Mouse (Mus musculus): Measurements from ENCODE around the gene B430306N03Rik.
"Not testable (repeated sequence)": the region's sequence is repeated elsewhere in the genome, so short reads cannot be mapped to it uniquely, and the experiment has no call there.

The B430306N03Rik gene

DNA sequence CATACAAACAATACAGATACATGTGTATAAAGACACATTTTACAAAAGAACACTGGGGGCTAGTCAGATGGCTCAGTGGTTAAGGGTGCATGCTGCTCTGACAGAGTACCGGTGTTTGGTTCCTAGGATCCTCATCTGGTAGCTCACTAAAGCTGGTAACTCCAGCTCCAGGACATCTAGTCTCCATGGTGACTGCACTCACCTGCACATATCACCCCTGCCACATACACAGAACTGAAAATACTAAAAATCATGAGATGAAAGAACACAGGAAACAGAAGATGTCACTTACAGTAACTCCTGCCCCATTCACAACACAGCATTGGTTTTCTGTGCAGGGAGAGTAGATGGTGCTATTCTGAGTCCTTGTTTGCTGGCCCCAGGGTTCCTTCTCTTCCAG, 2.7 kb downstream of the B430306N03Rik start:
- DNase-seq (ENCODE audit: low spot score): no peak

GRCm38 (mm10) chr17:48321279-48321678, 5.3 kb downstream of the B430306N03Rik start:
- DNase-seq (ENCODE audit: low spot score): no peak

DNA sequence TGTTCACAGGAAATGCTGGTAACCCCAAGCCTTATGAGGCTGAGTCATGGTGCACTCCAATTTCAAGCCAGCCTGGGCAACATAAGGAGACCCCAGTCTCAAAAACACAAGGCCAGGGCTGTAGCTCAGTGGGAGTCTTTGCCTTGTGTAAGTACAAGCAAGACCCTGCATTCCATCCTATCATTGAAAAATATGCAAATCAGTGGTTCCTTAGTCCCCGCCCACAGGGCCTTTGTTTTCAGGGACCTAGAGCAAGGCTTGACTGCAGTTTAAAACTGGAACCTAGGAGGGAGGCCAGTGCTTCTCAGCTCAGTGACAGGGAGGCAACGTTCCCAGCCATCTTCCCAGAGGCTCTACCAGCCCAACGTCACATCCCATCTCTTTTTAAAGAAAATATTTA, 7.3 kb downstream of the B430306N03Rik start:
- no peak for DNase-seq (ENCODE audit: low spot score)

- DNase-seq (ENCODE audit: low spot score): no peak
Measured at GRCm38 (mm10) chr17:48324258-48324657, 8.3 kb downstream of the B430306N03Rik start.

DNA sequence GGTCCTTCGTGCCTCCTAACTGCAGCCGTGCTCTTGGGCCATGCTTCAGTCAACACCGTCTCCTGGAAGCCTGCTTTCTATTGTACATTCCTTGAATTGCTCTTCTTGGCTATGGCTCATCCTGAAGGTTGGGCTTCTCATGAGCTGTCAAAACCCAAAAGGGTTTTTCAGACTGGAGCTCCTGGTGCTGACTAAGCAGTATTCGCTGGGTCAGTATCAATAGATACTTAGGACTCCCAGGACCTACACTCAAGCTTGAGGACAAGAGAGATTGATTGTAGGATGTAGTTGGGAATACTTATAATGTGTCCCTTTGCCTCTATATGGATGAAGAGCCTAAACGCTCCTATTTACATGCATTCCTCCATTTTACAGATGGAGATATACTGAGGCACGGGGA, 9.2 kb downstream of the B430306N03Rik start:
- DNase-seq (ENCODE audit: low spot score): no peak

DNA sequence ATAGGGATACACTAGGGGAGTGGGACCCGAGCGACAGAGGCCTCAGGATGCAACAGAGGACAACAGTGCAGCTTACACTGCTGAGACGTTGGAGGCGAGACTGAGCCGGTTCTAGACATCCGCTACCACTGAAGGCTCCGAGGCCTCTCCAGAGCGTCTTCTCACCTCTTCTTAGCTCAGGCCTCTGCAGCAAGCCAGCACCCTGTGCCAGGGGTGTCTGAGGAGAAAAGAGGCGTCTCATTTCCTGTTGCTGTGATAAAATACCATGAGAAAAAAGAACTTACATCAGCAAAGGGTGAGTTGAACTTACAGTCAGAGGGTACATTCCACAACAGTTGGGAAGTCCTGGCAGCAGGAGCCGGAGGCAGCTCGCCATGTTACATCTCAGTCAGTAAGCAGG, 9.7 kb downstream of the B430306N03Rik start:
- DNase-seq (ENCODE audit: low spot score): no peak

DNA sequence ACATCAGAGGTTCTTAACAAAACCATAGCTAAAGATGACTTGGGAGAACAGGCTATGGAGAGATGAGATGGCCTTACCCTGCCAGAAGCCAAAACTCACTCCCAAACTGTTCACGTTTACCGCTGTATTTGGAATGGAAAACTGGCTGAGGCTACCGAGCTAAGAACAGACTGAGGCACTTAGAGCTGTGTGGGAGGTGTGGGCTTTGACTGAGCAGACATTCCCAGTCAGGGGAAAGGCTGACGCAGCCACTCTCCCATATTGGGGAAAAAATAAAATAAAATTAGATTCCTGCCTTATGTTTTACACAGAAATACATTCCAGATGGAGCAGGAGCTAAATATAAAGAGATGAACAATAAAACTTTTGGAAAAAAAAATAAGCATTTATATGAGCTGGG, 10.7 kb downstream of the B430306N03Rik start:
- DNase-seq (ENCODE audit: low spot score): no peak

DNA sequence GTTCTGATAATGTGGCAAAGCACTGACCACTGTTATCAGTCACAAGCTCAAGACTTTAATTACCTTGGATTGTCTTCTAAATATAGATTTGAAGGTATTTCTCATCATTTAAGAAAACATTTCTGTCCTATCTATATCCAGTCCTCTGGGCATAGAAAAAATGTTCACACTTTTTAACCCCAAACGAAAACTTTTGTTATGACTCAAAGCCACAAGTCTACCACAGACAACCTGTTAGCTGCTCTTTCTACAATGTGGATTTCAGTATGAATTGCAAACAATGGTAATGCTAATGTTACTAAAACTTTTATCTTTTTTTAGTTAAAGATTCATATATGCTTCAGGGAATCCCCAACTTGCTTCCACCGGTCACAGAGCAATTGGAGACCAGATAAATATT, 16.6 kb downstream of the B430306N03Rik start:
- no peak for DNase-seq (ENCODE audit: low spot score)

- DNase-seq (ENCODE audit: low spot score): no peak
Measured at GRCm38 (mm10) chr17:48334186-48334585, 18.2 kb downstream of the B430306N03Rik start.

- DNase-seq (ENCODE audit: low spot score): peak; percentile 49
Measured at GRCm38 (mm10) chr17:48336857-48337256, 20.9 kb downstream of the B430306N03Rik start.

DNA sequence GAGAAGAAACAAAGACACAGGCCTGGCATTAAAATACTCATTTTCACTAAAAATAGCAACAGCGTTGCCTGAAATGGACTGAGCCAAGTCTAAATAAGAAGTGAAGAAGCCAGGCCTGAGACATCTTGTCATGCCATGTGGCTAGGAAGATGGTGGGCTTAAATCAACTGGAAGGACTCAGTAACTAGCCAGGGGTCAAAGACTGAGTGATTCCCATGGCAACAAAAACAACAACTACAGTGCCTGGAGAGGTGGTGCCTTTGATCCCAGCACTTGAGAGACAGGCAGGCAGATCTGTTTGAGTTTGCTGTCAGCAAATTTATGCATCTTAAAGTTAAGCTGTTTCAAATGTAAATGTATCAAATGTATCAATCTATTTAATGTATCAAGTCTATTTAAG, 24.3 kb downstream of the B430306N03Rik start:
- no peak for DNase-seq (ENCODE audit: low spot score)

GRCm38 (mm10) chr17:48341947-48342346, 26.0 kb downstream of the B430306N03Rik start:
- no peak for DNase-seq (ENCODE audit: low spot score)

GRCm38 (mm10) chr17:48343065-48343464, 27.1 kb downstream of the B430306N03Rik start:
- no peak for DNase-seq (ENCODE audit: low spot score)

DNA sequence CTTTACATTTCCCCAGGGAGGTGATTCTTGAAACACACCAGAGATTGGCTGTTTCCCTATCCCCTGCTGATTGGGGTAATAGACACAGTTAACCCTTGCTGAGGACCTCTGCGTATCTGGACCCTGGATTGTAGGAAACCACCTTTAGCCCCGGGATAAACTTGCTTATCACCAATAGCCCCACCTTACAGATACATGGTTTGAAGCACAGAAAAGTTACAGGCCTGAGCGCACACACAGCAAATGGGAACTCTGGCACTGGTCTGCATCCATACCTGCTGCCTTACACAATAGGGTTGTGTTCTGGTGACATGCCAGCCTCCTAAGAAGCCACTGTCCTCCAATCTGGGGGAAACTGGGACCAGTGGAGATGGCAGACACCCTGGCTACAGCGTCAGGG, 29.9 kb downstream of the B430306N03Rik start:
- no peak for DNase-seq (ENCODE audit: low spot score)

- no peak for DNase-seq (ENCODE audit: low spot score)
Measured at GRCm38 (mm10) chr17:48346231-48346630, 30.3 kb downstream of the B430306N03Rik start, which contains the start of gene Trem2. Gene Trem2, plus strand, starts transcription at chr17:48346401.

DNA sequence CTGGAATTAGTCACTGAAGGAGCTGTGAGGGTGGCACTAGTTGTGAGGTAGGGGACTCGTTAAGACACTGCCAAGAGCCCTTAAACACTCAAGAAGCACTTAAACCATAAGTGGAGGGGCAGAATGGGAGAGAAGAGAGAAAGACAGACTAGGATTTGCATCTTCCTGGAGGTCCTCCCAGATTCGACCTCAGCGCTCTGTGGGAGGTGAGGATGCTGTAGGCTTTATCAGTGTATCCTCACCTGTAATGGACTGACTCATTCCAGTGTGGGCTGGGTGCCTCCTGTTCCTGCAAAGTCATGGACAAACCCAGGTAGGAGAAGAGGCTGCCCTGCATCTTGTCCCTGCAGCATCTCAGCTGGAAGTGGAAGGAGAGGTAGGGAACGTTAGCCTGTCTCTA, 30.9 kb downstream of the B430306N03Rik start:
- DNase-seq (ENCODE audit: low spot score): no peak

GRCm38 (mm10) chr17:48347287-48347686, 31.3 kb downstream of the B430306N03Rik start:
- DNase-seq (ENCODE audit: low spot score): no peak

DNA sequence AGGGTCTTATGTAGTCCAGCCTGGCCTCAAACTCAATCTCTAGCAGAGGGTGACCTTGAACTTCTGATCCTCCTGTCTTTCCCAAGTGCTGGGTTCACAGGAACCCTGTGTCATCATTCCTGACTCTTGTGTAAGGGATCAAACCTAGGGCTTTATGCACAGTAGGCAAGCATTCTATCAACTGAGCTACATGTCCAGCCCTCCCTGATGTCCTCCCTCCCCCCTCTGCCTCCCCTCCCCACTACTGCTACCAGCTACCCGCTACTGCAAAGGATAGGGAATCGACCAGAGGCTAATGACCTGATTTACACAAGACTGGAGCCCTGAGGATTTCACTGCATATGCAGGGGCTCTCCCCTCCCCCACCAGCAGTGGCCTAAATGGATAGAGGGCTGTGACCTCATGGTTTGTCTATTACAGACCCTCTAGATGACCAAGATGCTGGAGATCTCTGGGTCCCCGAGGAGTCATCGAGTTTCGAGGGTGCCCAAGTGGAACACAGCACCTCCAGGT, 34.8 kb downstream of the B430306N03Rik start:
- DNase-seq (ENCODE audit: low spot score): no peak

DNA sequence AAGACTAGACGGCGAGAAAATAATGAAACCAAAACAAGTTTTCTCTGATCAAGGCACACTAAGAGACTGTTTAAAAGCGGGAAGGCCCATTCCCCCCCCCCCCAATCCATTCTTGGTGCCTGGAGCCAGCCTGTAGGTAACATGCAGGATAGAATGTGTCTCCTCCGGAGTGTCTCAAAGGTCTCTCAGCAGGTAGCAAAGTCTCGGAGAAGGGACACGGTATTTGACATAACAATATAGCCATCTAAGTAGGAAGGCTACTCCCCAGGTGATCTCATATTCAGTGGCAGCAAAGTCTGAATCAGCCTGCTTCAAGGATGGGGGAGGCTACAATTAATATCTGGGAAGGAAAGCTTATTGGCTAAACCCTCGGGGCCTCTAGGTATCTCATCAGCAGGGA, 37.0 kb downstream of the B430306N03Rik start:
- not testable (repeated sequence) for DNase-seq (ENCODE audit: low spot score)

DNA sequence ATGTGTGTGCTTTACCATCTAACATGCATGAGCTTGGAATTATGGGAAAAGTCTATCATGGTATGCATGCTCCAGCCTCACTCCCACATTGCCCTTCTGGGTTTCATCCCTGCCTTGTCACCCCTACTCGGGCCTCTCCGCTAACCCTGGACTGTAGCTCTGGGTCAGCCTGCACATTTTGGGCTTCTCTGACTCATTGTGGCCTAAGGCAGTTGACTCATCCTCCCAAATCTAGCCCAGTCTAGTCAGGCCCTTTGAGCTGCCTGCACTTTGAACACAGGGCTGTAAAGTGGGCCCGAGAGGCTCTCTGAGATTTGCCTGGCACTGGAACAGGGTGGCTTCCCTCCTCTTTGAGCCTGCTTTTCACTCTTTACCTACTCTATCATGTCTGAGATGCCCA, 39.9 kb downstream of the B430306N03Rik start:
- DNase-seq (ENCODE audit: low spot score): no peak

DNA sequence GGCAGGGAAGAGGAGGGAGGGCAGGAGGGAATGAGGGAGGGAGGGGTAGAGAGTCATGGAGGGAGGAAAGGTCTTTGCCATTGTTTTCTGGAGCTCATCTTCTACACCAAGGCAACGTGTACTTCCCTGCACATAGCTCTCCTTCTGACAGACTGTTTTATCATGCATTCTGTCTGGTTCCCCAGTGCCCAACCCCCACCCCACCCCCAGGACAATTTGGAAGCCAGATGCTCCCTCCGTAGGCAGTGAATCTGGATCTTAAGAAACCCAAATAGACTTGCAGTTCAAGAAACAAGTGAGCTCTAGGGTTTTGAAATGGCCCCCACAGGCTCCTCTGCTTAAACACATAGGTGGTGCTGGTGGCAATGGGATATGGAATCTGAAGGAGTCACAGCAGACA, 42.0 kb downstream of the B430306N03Rik start:
- no peak for DNase-seq (ENCODE audit: low spot score)

- DNase-seq (ENCODE audit: low spot score): no peak
Measured at GRCm38 (mm10) chr17:48359616-48360015, 43.7 kb downstream of the B430306N03Rik start, which contains the start of gene Treml1. Gene Treml1, plus strand, starts transcription at chr17:48359916.

DNA sequence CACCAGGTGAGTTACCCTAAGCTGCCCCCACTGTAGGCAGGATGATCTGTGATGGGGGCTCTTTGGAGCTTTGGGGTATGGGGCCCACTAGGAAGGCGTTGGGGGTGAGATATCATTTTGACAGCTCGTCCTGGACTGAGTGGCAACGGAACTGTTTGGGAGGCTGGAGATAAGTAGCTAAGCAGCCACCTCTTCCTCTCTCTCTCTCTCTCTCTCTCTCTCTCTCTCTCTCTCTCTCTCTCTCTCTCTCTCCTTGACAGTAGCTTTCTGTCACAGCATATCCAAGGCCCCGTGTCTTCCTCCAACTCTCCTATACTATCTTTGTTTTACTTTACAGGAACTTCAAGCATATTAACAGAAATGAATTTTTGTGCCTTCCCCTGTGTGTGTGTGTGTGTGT, 44.5 kb downstream of the B430306N03Rik start:
- no peak for DNase-seq (ENCODE audit: low spot score)

- DNase-seq (ENCODE audit: low spot score): no peak
Measured at GRCm38 (mm10) chr17:48362346-48362745, 46.4 kb downstream of the B430306N03Rik start.

- DNase-seq (ENCODE audit: low spot score): no peak
Measured at GRCm38 (mm10) chr17:48362966-48363365, 47.0 kb downstream of the B430306N03Rik start.
